Mouse (Mus musculus) cerebellum, postnatal 25 days (tissue): ENCODE results near the gene Jak3.
A peak's percentile ranks its signal among the peaks of the same experiment; 100 is the strongest.
"Not testable (repeated sequence)": the region's sequence is repeated elsewhere in the genome, so short reads cannot be mapped to it uniquely, and the experiment has no call there.

Source experiments
- DNase-seq, 2 experiments: peaks; one replicate each; pipeline ENCODE4 v3.0.0; 2021; ENCODE audit warnings: mixed read lengths in 2 of 2

Gene Jak3

DNA sequence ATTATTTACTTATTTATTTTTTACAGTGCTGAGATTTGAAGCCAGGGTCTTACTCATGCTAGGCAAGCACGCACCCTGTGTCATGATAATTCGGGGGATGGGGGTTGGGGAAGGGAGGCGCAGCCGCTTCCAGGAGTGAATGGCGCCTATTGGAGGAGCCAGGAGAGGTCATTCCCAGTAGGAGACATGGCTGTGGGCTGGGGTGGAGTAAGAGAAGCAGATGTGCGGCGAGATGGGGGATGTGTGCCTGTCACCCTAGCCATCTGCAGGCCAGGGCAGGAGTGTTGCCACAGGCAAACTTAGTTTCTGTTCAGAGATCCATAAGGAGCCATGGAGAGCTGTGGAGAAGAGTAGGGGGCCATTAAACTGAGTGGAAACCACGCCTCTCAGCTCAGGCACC, 11.5 kb downstream of the Jak3 start:
- no peak for DNase-seq

DNA sequence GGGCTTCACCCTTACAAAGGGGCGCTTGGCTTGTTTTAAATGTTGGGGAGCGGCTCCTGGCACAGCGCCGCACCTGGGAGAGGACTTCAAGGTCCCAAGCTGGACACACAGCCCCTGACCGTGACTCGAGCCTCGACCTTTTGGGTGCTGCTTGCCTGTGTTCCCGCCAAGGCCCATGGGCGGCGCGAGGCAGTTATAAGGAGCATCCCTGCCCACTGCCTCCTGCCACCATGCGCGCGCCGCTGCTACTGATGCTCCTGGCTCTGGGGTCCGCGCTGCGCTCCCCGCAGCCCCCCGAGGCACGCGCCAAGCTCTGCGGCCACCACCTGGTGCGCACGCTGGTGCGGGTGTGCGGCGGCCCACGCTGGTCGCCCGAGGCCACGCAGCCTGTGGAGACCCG, 12.9 kb downstream of the Jak3 start, which contains the start of gene Insl3:
TSS of gene Insl3 (plus strand) at position 187 of the 400 bp plus-strand sequence.
- peak in 1 of 2 experiments; percentile 9 for DNase-seq

DNA sequence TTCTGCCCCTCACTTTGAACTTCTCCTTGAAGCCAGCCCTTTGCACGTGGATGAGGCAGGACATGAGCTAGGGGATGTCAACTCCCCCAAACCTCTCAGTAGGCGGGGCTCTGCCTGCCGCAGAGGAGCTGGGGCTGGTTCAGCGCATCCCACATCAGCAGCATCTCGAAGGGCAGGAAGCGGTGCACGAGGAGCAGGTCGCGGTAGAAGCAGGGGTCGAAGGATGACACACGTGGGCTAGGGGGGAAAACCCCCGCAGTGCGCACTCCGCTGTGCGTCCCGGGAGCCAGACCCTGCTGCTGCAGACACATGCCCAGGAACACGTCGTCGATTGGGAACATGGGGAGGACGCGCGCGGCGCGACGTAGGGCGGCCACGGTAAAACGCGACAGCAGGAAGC, 16.4 kb downstream of the Jak3 start:
- no peak for DNase-seq

DNA sequence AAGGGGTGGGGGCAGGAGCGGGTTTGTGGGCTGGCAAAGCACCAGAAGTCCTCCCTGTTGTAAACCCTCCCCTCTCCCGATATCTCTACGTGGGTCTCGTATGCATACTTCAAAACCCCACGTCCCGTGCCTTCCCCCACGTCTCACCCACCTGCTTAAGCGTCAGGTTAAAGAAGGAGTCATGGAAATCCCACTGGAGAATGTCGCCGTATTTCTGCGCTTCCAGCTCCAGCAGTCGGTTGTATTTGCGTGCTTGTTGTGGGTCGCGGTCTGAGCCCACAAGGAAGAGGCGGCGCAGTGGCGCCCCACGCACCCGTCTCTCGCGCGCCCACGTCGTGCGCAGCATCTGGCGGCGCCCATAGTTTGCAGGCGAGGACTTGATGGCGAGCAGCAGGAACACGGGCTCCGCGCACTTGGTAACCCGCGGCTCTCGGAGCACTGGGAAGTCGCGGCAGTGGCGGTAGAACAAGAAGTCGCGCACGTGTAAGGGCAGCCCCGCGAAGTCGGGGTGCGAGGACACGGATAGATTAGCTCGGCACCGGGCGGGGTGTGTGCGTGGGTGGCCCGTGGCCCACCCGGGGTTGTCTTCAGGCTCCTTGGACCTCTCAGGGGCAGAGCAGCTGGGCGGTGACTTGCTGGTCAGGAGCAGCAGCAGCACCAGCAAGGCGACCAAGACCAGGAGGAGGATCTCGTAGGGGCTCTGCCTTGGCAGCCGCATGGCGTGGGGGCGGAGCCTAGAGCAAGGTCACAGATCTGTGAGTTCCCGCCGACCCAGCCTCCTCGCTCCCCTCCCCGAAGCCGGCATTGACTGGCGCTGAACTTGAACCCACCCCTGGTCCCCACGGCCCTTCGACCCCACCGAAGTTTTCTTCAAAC, 17.3 kb downstream of the Jak3 start:
- peak in 1 of 2 experiments; percentile 7 for DNase-seq

DNA sequence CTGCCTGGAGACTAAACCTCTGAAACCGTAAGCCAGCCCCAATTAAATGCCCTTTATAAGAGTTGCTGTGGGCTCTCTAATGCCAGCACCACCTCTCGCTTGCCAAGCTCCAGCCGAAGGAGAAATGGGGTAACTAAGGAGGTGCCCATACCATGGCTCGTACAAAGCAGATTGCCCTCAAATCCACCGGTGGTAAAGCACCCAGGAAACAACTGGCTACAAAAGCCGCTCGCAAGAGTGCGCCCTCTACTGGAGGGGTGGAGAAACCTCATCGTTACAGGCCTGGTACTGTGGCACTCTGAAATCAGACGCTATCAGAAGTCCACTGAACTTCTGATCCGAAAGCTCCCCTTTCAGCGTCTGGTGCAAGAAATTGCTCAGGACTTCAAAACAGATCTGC, 19.4 kb downstream of the Jak3 start:
- DNase-seq, result not testable (repeated sequence)

DNA sequence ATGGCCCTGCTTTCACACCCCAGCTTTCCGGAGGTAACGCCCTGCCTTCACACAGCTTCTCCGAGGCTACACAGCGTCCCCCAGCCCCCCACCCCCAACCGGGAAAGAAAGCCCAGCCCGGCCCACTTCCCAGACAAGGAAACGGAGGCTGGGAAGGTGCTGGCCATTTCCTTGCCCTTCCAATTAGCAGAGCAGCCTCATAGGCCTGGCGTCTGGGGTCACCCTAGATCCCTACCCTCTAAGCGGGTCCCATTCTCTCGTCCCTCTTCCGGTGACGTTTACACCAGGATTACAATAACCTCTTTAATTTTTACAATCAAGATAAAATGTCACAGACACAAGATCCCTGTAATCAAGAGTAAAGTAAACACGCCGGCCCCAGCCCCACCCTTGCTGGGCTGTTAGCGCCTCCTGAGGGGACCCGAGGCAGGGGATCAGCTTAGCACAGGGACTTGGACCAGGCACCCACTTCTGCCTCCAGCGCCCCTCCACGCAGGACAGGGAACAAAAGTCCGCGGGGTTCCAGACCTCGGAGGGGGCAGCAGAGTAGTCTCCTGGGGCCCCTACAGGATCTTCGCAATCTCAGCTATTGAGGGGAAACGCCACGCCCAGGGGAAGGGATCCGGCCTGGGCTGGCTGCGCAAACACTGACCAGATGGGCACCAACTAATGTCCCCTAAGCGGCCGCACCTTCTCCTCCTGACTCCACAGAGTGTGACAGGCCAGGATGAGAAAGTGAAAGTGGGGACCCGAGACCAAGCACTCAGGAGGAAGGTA, 24.6 kb downstream of the Jak3 start:
- peak in 1 of 2 experiments; percentile 14 for DNase-seq

DNA sequence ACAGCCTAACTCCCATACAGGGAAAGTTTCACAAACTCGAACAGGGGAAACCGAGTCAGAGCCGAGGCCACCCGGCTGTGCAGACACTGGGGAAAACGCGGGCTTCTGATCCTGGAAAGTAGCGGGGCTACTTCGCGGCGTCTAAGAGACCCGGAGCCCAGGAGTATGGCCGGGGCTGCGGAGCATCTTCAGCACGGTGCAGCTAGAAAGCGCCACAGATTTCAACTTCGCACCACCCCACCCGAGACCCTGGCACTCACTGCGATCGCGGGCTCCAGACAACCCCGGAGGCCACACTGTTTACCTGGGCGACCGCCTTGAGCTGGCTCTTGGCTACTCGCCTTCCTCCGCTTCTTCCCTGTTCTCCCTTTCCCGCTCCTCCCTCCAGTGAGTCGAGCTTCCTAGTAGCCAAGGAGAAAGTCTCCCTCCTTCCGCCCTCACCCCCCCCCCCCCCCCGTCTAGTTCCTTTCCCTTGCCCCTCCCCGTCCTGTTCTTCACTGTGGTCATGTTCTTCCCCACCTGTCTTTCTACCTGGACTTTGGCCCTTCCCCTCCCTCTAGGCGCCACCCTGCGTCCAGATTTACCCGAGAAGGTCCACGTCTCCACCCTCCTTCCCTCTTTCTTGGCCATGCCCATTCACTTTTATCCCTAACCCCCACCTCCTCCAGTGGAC, 25.5 kb downstream of the Jak3 start, which contains the start of gene B3gnt3:
TSS of gene B3gnt3 (minus strand) at position 376 of the 673 bp plus-strand sequence.
- DNase-seq, result peak in 1 of 2 experiments; percentile 5

DNA sequence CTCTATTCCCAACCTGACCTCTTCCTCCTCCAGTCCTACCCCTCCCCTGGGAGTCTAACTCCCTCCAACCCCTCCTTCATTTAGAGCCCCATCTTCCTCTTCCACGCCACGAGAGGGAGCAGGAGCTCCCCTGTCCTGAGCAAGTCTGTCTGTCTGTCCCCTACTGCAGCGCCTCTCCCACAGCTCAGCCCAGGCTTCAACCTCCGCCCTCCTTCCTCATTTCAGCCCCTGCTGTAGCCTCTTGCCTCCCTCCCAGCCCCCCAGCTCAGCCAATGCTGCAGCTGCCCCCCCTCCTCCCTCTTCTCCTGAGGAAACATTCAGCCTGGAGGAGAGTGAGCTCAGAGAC, 26.0 kb downstream of the Jak3 start:
- peak in 1 of 2 experiments; percentile 2 for DNase-seq

DNA sequence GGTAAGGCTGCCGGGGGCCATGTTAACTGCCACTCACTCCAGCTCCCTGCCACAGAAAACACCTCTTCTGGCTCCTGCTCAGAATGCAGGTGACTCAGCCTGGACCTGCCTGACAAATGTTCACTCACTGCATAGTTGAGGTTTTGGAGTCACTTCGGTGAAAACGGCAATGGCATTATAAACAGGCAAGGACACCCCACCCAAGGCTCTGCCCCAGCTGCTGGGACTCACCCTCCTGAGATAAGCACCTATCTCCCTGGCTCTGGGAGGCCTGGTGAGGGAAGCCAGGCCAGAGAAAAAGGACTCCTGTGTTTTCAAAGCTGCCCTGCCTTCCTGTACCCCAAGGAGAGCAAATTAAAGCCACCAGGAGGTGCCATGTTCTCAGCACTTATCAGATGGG, 26.8 kb downstream of the Jak3 start:
- DNase-seq, result no peak

DNA sequence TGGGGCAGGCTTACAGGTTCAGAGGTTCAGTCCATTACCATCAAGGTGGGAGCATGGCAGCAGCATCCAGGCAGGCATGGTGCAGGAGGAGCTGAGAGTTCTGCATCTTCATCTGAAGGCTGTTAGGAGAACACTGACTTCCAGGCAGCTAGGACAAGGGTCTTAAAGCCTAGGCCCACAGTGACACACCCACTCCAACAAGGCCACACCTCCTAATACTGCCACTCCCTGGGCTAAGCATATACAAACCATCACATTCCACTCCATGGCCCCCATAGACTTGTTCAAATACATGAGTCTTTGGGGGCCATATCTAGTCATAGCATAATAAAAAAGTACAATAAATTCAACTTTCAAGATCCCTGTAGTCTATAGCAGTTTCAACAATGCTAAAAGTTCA, 27.3 kb downstream of the Jak3 start:
- DNase-seq, result not testable (repeated sequence)

DNA sequence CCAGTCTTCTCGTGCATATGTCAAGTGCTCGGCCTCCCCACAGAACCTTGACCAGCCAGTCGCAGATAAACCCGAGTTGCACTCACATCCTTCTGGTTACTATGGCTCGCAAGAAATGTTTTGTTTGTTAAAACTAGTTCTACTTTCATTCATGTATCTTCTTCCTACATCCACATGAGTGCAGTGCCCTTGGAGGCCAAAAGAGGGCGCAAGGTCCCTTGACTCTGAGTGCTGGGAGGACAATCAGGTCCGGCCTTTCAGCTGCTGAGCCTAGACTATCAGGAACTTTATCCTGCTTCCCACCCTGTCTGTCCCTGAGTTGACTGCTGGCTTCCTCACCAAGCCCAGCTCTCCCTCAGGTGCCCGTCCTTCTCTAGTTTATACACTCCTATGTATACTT, 31.8 kb downstream of the Jak3 start:
- DNase-seq, result peak in 1 of 2 experiments; percentile 66

DNA sequence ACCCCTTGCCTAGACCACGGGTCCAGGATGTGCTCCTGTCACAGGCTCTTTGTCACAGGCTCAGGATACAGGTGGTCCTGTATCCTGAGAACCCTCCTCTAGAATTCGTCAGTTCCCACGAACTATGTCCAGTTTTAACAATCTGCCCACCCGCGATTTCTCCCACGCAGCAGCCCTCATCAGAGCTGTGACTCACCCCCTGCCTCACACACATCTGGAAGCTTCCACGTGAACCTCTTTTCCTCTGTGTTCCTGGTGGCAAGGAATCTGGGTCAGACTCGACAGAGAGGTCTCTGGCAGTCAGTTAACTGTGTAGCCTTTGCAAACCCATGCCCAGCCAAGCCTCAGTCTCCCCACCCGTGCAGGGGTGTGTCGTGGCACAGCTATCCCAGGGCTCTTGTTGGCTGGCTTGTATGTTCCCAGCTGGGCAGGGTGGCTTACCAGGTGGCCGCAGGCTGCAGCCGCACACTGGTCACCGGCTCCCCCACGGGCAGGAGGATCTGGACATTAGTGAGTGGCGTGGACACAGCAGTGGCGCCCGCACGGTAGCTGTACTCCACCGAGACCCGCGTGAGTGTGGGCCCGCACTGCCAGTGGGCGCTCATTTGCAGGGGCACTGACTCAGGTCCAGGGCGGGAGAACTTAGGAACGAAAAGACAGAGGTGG, 33.2 kb downstream of the Jak3 start:
- DNase-seq, result no peak

DNA sequence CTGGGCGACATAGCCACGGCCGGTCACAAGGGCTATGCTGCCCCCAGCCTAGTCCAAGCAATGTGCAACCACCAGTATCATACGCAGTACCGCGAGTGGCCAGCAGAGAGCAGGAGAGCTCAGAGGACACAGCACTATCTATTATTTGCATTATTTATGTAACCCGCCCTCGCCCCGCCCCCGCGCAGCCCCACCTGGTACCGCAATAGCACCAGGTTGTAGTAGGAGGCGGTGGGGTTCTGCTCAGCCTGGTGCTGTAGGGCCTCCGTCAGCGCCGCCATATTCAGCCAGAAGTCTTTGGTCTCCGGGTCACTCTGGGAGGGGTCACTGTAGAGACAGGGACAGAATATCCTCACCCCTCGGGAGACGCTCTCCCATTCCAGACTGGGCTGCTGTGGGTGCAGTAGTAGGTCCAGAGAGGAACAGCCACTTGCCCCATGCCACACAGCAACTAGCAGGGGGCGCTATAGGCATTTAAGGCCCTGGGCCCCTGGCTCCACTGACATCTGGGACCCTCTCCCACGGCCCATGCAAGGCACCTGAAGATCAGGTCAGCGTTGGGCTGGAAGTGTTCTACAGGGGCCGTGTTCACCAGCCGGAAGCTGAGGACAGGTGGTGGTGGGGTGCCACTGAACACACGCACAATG, 33.8 kb downstream of the Jak3 start:
- DNase-seq, result peak; percentile 97 to 99

DNA sequence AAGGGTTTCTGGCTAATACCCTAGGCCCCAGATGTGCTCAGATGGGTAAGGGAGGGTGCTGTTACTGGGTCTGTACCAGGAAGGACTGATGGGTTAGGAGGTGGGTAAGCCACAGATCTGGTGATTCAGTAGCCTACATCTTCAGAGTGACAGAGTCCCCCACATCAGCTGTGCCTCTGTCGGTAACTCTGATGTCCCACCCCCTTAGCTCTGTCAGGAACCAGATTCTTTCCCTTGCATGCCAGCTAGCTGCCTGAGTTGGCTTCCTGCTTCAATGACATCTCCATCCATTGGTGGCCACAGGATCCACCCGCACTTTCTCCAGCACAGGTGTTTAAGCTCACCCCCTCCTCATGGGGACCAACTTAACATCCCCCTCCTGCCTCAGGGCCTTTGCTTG, 35.5 kb downstream of the Jak3 start:
- DNase-seq, result no peak

DNA sequence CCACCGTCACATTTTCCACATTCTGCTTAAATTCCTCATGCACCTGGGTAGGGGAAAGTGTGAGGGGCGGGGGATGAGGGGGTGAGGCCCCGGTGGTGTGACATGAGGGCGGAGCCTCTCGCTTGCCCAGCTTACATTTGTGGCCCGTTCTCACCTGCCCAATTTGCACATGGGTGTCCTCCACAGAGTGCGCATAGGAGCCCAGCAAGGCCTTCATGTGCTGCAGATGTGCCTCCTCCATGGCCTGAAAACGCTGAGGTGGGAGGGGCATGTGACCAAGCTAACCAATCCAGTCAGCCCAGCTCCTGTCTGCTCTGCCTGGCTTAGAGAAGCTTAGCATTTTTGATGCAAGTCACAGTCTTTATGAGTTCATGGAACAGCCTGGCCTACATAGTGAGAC, 39.4 kb downstream of the Jak3 start:
- no peak for DNase-seq

DNA sequence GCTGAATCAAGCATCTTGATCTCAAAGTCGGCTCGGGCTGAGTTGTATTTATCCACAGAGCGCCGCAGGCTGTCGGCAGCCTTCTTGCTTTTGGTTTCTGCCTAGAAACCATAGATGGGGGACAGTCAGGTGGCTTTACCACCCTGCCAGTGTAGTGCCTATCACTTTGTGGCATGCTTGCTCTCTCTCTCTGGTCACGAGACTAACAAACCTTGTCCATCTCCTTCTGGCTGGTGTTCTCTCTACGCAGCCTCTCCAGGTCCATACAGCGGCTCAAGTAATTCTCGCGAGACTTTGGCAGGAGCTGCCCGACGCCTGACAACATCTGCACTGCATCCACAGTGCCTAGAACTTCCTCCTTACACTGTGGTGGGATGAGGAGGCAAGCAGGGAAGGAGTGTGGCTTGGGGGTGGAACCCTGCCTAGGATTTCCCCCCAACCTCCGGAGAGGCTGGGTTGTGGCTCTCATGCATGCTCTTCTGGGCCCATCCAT, 40.5 kb downstream of the Jak3 start:
- no peak for DNase-seq

DNA sequence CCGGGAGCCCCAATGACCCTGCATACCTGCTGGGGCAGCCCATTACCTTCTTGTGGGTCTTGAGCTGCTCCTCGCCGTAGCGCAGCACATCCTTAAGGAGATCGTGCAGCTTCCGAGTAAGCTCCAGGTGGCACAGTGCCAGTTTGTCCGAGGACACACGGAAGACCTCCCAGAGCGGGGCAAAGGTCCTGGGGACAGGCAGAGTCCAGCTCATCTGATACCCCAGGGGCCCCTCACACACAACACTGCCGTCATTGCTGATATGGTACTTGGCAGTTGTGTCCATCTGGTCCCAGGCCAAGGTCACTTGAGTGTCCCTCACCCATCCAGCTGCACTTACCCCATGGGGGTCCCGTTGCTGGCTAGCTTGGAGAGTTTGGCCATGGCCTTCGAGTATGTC, 41.0 kb downstream of the Jak3 start:
- no peak for DNase-seq

DNA sequence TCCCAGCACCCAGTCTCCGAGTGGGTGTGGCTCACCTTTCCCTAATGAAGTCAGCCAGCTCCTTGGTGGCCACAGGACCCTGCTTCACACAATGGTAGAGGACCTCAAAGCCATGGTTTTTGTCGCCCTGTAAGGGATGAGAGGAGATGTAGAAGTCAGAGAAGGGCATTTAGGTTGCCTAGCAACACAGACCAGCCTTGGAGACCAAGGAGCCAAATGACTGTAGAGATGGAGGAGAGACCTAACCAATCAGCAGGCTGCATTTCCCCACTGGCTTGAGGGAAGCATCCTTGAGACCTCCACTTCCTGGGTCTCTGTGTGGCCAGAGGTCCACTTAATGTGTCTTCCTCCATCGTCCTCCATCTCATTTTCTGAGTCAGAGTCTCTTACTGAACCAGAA, 42.2 kb downstream of the Jak3 start:
- DNase-seq, result no peak

DNA sequence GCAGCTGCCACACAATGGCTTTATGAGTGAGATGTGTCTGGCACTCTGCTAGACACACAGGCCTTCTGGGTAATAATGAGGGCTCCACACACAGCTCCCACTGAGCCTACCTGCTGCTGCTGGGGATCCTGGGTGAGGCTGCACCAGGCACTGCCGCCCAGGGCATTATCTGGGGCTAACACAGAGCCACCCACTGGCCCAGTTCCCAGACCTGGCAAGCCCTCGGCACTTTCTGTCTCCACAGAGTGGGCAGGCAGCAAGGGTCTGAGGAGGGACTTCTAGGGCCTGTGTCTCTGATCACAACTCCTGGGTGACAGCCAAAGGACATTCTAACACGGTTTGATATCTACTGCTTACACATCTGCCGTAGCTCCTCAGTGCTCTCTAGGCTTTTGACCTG, 43.1 kb downstream of the Jak3 start:
- peak; percentile 48 to 67 for DNase-seq

DNA sequence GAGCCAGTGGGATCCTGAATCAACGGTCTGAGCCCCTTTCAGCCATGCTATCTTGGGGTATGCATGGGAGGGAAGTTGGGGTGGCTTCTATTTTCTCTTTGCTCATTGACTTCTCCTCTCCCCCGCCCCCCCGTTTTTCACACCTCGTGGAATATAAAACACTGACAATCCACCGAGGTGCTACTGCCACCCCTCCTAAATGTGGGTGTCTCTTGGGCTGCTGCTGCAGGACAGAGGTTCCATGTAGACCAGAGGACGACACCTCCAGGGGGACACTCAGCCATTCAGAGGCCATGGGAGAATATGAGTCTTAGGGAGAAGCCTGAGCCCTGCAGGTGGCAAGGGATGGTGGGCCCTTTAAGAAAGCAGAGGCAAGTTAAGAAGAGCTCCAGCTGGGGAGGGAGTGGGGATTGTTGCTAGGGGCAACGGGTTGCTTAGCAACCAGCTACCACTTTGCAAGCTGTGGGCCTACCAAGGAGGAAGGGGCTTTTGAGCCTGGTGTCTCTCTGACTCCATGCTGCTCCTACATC, 43.9 kb downstream of the Jak3 start:
- no peak for DNase-seq

DNA sequence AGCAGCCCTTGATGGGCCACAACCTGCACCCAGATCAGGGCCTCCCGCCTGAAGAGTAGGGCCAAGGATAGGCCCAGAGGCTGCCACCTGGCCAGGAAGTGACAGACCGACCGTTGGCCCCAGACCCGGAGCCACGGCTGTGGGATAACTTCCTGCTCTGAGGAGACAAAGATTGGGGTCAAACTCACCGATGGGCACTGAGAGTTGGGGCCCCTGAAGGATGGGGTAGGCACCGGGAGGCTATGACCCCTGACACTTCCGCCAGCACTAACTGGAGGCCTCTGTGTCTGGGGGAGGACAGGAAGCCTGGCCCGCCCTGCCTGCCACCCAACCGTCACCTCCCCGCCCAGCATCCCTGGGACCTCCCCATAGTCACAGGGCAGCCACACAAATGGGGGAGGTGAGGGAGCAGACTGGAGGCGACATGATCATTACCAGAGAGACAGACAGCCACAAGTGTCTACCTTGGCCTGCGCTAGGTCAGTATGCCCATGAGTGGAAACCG, 47.0 kb downstream of the Jak3 start:
- DNase-seq, result no peak

DNA sequence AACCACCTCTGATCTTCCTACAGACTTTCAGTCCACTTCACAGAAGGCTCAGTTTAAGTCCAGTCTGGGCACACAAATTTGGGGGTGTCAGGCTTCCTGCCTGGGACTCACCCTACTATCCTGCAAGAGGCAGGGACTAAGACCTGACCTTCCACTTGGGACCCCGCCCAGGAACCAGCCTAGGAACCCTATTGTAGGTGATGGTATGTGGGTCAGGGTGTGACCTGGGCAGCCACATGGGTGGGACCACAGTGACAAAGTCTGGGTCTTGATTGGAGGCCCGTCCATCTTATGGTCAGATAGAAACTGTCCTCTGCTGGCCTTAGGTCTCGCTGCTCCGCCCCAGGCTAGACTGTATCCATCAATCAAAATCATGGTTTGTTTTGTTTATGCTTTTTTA, 48.3 kb downstream of the Jak3 start:
- no peak for DNase-seq
